Mouse (Mus musculus): ENCODE data around the gene Magix.
"Not testable (repeated sequence)": the region's sequence is repeated elsewhere in the genome, so short reads cannot be mapped to it uniquely, and the experiment has no call there.

Magix gene

GRCm38 (mm10) chrX:7680864-7681263, at the start of gene Magix:
TSS of gene Magix (minus strand) at chrX:7681251.
- DNase-seq (ENCODE audit: low spot score) = no peak

- no peak for DNase-seq (ENCODE audit: low spot score)
Observed at GRCm38 (mm10) chrX:7728922-7729265, 47.8 kb upstream of the Magix start.

- peak; percentile 26 for DNase-seq (ENCODE audit: low spot score)
Observed at GRCm38 (mm10) chrX:7728215-7728921, 47.3 kb upstream of the Magix start, which contains the start of gene Praf2. TSS of gene Praf2 (plus strand) at chrX:7728439.

- no peak for DNase-seq (ENCODE audit: low spot score)
Observed at GRCm38 (mm10) chrX:7727176-7727575, 46.1 kb upstream of the Magix start.

DNA sequence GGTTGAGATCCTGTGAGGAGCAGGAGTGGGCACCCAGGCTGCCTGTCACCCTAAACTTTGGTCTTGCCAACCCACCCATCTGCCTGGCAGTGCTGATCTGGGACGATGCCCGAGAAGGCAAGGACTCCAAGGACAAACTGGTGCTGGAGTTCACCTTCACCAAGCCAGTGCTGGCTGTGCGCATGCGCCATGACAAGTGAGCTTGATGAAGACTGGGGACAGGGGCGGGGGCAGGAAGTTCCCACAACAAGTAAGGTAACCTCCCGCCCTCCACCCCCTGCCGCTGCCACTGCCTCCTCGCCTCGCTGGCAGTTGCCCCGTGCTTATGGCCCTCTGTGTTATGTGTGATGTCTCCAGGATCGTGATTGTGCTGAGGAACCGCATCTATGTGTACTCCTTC, 44.8 kb upstream of the Magix start:
- DNase-seq (ENCODE audit: low spot score) = no peak

DNA sequence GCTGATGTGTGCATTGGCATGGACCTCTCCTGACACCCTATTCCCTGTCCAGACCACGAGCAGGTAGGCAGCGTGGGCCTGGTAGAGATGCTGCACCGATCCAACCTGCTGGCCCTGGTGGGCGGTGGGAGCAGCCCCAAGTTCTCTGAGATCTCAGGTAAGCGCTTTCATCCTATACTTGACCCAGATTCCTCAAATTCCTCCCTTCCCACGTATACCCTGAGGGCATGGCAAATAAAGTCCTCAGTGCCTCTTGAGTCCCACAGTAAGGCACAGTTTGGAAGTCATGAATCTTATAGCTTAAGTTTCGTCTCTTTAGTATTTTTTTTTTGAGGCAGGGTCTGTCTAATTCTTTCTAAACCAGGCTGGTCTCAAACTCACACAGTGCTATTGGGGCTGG, 43.1 kb upstream of the Magix start:
- DNase-seq (ENCODE audit: low spot score) = no peak

- no peak for DNase-seq (ENCODE audit: low spot score)
Observed at GRCm38 (mm10) chrX:7722691-7723090, 41.6 kb upstream of the Magix start.

GRCm38 (mm10) chrX:7722282-7722611, 41.2 kb upstream of the Magix start:
- no peak for DNase-seq (ENCODE audit: low spot score)

DNA sequence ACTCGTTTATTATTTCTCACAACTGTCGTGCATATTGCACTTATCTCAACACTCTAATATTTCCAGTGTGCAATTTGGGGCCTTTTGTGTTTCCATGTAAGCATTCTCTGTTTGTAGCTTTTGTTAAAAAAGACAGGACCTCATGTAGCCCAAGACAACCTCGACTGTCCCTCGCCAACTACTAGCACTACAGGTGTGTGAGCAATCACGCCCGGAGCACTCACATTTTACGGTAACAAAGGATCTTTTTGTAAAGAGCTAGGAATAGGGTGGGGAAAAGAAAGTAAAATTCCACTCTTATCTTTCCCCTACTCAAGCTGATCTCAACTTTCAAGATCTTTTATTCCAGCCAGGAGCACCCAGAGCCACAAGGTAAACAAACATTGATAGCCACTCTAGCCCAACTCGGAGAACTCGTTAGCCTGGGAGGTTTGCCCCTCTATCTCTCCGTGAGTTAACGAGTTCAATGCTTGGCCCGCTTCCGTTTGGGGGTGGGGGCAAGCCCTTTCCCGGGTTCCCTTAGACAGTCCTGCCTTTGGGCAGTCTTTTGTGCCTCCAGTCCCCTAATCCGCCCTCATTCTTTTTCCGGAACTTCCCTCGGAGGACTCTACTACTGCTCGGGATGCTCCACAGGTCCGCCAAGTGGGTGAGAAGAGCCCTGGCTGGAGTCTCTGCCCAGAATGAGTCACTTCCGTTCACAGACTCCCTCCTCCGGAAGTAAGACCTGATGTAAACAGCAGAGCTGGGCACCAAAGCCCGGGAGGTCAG, 40.6 kb upstream of the Magix start, which contains the start of gene Gm45208:
Gm45208 (plus strand) TSS at position 732 of the 768 bp plus-strand sequence.
- peak; percentile 31 for DNase-seq (ENCODE audit: low spot score)

- DNase-seq (ENCODE audit: low spot score) = not testable (repeated sequence)
Observed at GRCm38 (mm10) chrX:7716058-7716457, 35.0 kb upstream of the Magix start.

DNA sequence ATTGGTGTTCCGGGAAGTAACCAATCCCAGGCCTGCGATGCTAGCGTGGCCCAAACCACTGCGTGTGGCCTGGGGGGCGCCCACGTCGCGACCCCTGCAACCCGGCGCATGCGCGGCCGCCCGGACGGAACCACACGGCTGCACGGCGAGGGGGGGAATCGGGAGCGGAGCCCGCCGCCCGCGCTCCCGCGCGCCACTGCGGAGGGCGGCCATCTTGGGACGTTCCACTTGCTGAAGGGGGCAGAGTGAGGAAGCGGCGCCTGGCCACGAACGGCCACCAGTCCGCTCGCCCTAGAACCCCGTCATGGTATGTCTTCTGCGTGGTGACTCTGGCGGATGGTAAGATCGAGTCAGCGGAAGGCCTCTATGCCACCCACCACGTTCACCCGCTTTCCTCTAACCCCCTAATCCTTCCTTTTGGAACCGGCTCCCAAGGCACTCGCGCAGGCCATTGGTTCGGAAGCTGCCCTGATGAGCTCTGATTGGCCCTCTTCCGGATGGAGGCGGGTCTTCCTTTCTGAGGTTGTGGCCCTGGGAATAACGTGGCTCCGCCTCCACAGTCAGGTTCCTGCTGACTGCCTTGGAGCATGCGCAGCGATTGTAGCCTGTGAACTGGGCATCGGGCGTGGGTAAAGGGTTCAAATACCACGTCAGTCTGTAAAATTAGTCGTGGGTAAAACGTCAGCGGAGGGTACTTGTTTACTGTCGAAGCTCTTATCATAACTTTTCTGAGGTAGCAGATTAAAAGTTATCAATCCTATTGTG, 33.3 kb upstream of the Magix start, which contains the start of gene Wdr45:
Wdr45 (plus strand) TSS at position 199 of the 765 bp plus-strand sequence.
- peak; percentile 52 for DNase-seq (ENCODE audit: low spot score)

- DNase-seq (ENCODE audit: low spot score) = not testable (repeated sequence)
Observed at GRCm38 (mm10) chrX:7713764-7714134, 32.7 kb upstream of the Magix start.

DNA sequence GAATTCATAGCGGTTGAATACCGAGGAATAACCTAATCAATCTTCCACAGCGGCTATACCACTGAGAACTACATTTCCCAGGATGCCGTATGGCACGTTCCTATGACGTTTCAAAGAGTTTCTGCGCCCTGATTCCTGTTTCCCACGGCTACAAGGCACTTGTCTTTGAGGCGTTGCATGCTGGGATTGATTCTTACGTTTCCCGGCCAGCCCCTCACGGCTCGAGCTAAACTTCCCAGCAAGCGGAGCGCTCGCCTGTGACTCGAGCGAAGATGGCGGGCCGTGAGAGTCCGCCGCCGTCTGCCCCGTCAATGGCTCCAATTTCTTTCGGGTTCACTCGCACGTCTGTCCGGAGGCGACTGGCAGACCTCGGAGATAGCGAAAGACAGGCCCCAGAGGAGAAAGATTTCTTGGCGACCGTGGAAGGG, 15.9 kb upstream of the Magix start, which contains the start of gene Gpkow:
Gpkow (plus strand) TSS at position 178 of the 428 bp plus-strand sequence.
- peak; percentile 12 for DNase-seq (ENCODE audit: low spot score)

DNA sequence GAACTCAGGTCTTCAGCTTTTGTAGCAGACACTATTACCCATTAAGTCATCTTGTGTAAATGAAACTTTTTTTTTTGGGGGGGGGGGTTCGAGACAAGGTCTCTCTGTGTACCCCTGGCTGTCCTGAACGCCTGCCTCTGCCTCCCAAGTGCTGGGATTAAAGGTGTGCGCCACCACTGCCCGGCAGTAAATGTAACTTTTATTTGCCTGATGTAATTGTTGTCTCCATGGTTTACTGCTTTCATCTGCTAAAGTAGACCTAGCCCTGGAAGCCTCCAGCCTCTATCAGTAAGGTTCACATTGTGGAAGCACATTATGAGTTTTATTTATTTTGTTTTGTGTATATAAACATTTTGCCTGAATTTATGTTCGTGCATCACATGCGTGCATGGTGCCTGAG, 15.5 kb upstream of the Magix start:
- no peak for DNase-seq (ENCODE audit: low spot score)

GRCm38 (mm10) chrX:7692862-7693261, 11.8 kb upstream of the Magix start:
- DNase-seq (ENCODE audit: low spot score) = no peak

- DNase-seq (ENCODE audit: low spot score) = no peak
Observed at GRCm38 (mm10) chrX:7690486-7690885, 9.4 kb upstream of the Magix start.

DNA sequence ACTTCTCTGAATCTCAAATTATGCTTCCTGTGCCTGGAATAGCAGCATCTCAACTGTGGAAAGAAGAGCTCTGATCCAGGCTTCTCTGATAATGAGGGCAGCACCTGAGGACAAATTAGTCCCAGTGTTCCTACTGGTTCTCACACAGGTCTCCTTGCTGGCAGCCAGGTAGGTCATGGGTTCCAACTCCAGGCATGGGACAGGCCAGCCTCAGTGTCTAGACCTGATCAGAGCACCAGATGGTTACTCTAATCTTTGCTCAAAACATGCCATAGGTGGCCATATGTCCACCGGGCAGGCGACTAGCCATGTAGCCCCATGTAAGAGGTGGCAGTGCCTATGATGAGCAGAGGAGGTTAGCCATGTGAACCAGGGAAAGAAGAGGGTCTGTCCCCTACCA, 7.3 kb upstream of the Magix start:
- no peak for DNase-seq (ENCODE audit: low spot score)

- no peak for DNase-seq (ENCODE audit: low spot score)
Observed at GRCm38 (mm10) chrX:7680057-7680412, 1.0 kb downstream of the Magix start.

GRCm38 (mm10) chrX:7679405-7680056, 1.5 kb downstream of the Magix start:
- peak; percentile 69 for DNase-seq (ENCODE audit: low spot score)

DNA sequence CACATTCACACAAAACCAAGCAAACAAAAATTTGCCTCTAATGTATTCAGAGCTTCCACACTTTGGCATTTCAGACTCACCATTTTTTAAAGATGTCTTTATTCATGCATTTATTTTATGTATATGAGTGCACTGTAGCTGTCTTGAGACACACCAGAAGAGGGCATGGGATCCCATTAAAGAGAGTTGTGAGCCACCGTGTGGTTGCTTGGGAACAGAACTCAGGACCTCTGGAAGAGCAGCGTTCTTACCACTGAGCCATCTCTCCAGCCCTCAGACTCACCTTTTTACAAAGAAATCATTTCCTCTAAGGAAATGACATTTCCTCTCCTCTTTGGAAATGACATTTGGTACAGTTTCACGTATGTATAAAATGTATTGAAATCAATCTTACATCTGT, 2.1 kb downstream of the Magix start:
- no peak for DNase-seq (ENCODE audit: low spot score)

DNA sequence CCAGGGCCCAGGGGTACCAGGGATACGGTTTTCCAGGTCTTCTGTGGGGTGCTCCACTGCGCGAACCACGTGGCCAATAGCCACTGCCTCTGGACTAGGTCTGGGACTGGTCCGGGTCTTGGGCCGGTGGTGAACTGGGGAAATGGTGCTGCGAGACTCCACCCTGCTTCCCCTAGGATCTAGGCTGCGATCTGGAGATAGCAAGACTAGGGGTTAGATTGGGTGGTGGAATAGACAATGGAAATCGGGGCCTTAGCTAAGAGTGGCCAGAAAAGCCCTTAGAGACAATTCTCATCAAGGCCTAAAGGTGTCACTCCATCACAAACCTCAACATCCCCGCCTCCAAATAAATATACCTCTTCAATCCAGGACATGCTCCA, 6.1 kb downstream of the Magix start:
- no peak for DNase-seq (ENCODE audit: low spot score)

GRCm38 (mm10) chrX:7674284-7675000, 6.6 kb downstream of the Magix start:
- DNase-seq (ENCODE audit: low spot score) = no peak

Measured in ovary, postnatal 10 days (tissue).